Mouse (Mus musculus): ENCODE measurements at regions not wholly inside any gene's neighbourhood (a gene's known extent, or its start where the extent isn't known, plus 50 kb on each side); places are given as distances from the start of the nearest gene placed in this dataset.
A peak's percentile ranks its signal among the peaks of the same experiment; 100 is the strongest.

GRCm38 (mm10) chr9:26674059-26674757, 59.3 kb upstream of the B3gat1 start:
- Histone ChIP-seq H3K27me3 (ENCODE audit: poor library complexity, severe bottlenecking) (no peaks in the 10 kb centered on the region), H3K27ac (no peak overlapping the region), H3K9me3 (no peaks in the 10 kb centered on the region), H3K36me3 (replicated peaks) (no peaks in the 10 kb centered on the region), H3K4me1 (peaks cover 8% of the 10 kb centered on the region), H3K4me3 (no peak overlapping the region)
- 90% methylated on average over 2 of the region's 2 CpGs for WGBS
- DNase-seq (ENCODE audit: extremely low spot score, low spot score), result no peak

- WGBS, result 23% methylated on average over 6 of the region's 6 CpGs
- Histone ChIP-seq H3K4me1 (peaks cover 8% of the 10 kb centered on the region), H3K27ac (0 out of 2 replicates have a peak overlapping the region, but pooled peaks have one; percentile 15), H3K4me3 (no peak overlapping the region), H3K27me3 (ENCODE audit: poor library complexity, severe bottlenecking) (no peaks in the 10 kb centered on the region), H3K9me3 (no peaks in the 10 kb centered on the region), H3K36me3 (replicated peaks) (no peaks in the 10 kb centered on the region)
- no peak for DNase-seq (ENCODE audit: extremely low spot score, low spot score)
Measured at GRCm38 (mm10) chr9:26678288-26678687, 55.2 kb upstream of the B3gat1 start.

- H3K4me3 ChIP-seq, result no peak overlapping the region
- no peaks in the 10 kb centered on the region for H3K27me3 ChIP-seq (ENCODE audit: poor library complexity, severe bottlenecking)
- 94% methylated on average over 1 of the region's 1 CpGs for WGBS
- H3K9me3 ChIP-seq, result no peaks in the 10 kb centered on the region
- H3K36me3 ChIP-seq (replicated peaks), result no peaks in the 10 kb centered on the region
- H3K27ac ChIP-seq, result no peak overlapping the region
- H3K4me1 ChIP-seq, result peaks cover 8% of the 10 kb centered on the region
- no peak for DNase-seq (ENCODE audit: extremely low spot score, low spot score)
Measured at GRCm38 (mm10) chr9:26681516-26681915, 52.0 kb upstream of the B3gat1 start.
